Mouse (Mus musculus) cerebellum, adult 9-10 months (tissue): ENCODE results near the gene Dtx3l.
"Not testable (repeated sequence)": the region's sequence is repeated elsewhere in the genome, so short reads cannot be mapped to it uniquely, and the experiment has no call there.

Source experiments
- DNase-seq: peaks from one replicate; pipeline ENCODE4 v3.0.0; 2022

The Dtx3l gene

DNA sequence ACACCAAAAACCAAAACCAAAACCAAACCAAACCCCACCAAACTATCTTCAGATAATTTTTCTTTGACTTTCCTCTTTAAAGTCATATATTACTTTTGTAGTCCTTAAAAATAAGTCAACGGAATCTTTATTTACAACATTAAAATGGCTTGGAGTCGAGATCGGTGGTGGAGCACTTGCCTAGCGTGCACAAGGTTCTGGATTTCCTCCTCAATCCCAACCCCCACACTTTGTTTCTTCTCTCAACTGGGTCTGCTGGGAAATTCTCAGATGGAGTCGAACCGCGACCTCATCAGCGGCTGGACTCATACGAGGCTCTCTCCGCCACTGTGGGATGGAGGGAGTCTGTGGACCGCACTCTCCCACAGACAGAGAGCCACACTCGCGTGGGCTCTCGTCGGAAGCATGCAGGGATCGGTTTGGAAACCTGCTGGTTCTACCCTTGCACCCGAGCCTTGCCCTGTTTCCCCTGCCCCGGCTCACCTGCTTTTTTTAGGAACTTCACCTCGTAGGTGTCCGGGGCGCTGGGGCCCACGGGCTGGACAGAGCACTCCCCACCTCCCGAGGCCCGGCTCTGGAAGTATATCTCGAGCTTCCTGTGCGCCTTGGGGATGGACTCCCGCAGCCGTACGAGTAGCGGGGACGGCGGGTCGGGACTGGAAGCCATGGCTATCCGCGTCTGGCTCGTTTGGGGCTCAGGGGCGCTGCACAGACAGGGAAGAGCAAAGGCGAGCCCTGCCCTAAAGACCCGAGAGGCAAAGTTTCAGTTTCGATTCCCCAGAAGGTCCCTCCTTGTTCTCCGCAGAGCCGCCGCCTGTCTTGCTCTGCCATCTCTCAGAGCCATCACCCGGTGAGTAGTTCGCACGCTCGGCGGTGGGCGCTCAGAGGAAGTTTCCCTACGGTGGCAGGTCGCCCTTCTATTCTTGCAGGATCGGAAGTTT, at the start of gene Dtx3l, which contains the start of gene Parp9:
Gene Dtx3l, minus strand, starts transcription at position 941 of the 941 bp plus-strand sequence.
Gene Parp9, plus strand, starts transcription at position 260 of the 941 bp plus-strand sequence.
- peak; percentile 26 for DNase-seq

DNA sequence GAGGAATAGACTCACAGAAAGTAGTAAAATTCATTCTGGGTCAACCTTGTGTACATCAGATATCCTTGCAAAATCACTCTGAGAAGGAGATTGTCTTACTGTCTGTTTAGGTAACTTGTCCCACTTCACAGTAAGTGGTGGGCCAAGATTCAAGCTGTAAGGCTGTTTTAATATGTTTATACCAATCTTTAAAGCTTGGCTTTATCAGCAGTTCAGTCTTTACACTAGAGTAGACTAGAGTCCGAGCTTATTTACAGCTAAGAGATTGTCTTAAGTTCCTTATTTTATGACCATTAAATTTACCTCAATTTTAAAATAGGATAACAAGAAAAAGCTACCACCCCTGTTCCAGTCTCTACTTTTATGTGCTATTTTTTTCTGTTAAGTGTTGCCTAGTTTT, 49.0 kb upstream of the Dtx3l start:
- DNase-seq, result no peak

DNA sequence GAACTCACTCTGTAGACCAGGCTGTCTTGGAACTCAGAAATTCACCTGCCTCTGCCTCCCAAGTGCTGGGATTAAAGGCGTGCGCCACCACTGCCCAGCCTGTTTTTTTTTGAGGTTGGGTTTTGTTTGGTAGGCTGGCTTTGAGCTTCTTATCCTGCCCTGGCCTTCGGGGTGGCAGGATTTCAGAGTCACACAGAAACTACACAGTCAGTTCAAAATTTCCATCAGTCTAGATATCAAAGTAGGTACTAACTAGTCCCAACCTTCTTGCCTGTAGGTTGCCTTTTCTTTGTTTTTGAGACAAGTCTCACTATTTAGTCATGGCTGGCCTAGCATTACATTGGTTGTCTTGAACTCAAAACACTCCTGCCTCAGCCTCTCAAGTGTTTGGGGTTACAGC, 45.5 kb upstream of the Dtx3l start:
- no peak for DNase-seq

DNA sequence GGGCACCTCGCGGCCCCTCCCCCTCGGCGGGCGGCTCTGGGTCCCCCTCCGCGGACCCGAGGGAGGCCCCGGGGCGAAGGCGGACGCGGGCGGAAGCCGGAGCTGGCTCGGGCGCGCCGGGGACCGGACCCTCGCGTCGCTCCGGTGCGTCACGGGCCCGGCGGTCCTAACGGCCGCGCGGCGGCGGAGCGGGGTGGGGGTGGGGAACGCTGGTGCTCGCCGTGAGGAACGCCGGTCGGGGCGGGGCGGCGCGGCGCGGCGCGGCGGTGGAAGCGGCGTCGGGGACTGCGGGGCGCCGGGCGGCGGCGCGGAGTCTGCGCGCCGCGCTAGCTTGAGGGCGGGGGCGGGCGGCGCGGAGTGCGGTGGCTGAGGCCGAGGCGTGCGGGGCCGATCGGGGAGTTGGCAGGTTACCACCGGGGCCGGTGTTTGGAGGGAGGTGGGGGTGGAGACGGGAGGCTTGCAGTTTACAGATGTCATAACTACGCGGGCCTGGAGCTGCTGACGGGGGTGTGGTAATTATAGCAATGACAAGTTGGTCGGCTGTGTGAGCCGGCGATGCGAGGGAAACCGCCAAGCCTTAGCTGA, 44.7 kb upstream of the Dtx3l start:
- peak; percentile 75 for DNase-seq

DNA sequence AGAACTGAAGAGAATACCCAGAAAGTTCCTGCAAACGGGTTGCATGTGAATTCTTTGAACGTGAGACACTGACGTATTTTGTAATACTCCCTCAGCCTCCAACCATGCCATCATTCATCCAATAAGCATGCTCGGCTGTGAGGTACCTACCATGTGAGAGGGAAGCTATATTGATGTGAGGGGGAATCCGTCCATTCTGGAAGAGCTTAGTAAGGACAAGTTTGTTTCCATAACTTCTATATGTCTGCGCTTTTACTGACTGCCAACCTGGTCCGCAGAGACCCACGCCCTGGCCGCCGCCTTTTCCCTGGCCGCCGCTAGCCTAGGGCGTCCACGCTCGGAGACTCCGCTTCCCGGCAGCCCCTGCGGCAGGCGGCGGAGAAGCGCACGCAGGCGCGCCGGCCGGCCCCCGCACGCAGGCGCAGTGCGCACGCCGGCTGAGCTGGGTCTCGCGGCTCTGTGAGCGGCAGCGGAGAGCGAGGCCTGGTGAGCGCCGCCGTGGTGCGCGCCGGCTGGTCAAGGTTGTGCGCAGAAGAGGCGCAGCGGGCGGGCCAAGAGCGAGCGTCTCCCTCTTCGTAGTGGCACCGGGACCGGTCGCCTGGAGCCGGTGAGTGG, 44.1 kb upstream of the Dtx3l start:
- peak; percentile 90 for DNase-seq

GRCm38 (mm10) chr16:35982506-35982901, 43.6 kb upstream of the Dtx3l start:
- DNase-seq, result no peak

- DNase-seq, result peak; percentile 100
These were observed 42.4 kb upstream of the Dtx3l start for GRCm38 (mm10) chr16:35981363-35981821.

DNA sequence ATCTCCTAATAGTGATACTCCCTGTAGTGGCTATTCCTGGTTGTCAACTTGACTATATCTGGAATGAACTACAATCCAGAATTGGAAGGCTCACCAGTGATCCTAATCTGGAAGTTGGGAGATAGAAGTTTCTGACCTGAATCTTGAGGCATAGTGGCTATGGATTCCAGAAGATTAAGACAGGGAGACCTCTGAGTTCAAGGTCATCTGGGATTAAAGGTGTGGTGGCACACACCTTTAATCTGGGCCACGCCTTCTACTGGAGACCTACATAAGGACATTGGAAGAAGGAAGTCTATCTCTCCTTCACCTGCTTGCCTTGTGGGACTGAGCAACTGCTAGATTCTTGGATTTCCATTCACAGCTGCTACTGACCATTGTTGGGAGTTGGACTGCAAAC, 39.5 kb upstream of the Dtx3l start, which contains the start of gene Kpna1:
Gene Kpna1, plus strand, starts transcription at position 301 of the 400 bp plus-strand sequence.
- not testable (repeated sequence) for DNase-seq

DNA sequence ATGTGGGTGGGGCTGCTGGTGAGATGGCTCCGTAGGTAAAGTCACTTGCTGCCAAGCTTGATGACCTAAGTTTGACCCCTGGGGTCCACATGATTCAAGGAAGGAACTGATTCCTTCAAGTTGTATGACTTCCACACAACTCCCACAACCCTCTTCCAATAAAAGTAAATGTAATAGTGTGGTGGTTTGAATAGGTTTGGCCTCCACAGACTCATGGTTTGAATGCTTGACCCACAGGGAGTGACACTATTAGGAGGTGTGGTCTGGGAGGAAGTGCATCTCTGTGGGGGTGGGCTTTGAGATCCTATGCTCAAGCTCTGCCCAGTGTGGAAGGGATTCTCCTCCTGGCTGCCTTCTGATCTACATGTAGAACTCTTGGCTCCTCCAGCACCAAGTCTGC, 35.1 kb upstream of the Dtx3l start:
- DNase-seq, result no peak

GRCm38 (mm10) chr16:35968149-35968548, 29.2 kb upstream of the Dtx3l start:
- no peak for DNase-seq

DNA sequence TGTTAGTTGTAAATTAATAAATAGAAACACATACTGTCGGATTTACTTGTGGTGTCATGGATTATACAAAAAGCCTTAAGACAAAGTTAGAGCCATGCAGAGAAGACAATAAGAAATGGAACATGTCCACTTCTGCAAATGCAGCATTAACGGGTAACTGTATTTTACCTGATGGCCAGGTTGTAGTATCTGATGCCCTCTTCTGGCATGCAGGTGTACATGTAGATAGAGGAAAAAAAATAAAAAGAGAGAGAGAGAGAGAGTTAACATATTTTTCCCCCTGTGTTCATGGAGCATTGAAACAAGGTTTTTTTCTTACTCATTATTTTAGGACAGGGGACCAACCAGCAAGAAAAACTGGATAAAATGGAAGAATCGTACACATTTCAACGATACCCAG, 28.4 kb upstream of the Dtx3l start:
- no peak for DNase-seq

DNA sequence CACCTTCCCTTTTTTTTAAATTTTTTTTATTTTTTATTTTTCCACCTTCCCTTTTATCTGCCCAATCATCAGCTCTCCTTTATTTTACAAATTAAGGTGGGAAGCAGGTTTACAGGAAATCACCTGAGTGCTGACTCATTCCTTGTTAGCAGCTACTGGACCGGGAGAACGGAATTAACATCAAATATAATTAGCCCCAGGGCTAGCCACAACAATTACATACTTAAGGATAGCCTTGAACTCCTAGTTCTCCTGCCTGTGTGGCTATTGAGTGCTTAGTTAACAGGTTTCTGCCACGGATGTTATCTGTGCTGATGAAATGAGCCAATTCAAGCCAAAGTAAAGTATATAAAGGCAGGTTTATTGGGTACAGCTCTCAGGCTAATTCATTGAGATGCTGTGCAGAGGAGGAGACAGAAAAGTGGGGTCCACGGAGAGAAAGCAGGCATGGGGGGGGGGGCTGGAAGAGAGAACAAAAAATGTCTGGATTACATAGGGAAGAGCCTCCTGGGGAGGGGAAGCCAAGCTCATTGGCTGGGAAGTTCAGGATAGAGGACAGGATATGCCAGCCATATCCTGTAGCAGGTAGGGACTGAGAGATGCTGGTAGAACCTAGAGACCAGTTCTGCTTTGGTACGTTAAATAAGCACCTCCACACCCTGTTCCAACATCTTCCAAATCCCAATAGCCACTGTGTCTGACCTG, 27.6 kb upstream of the Dtx3l start:
- DNase-seq, result no peak

DNA sequence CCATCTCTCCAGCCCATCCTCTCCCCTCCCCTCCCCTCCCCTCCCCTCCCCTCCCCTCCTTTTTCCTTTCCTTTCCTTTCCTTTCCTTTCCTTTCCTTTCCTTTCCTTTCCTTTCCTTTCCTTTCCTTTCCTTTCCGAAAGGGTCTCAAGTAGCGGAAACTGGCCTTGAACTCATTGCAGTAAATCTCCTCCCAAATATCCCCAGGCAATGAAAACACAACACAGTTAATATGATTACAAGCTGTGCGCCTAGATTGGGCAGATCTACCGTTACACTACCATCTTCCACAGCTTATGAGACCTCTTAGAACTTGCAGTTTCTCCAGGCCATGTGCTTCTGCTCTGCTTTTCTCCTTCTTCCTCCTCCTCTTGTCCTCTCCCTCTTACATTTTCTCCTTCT, 27.0 kb upstream of the Dtx3l start:
- DNase-seq, result not testable (repeated sequence)

DNA sequence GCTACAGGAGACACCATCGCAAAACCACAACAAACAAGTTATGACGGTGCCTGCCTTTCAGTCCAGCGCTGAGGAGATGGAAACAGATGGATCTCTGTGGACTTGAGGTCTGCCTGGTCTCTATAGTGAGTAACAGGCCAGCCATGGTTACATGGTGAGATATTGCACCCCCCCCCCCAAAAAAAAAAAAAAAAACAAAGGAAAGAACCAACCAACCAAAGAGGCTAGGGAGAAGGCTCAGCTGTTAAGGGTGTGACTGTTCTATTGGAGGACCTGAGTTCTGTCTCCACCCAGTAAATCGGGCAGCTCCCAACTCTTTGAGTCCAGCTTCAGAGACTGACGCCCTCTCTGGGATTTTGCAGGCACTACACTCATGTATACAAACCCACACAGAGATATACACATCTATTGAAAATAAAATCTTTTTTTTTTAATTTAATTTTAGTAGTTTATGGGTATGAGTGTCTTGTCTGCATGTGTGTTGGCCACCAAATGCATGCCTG, 13.7 kb upstream of the Dtx3l start:
- no peak for DNase-seq

- no peak for DNase-seq
These were observed 12.3 kb upstream of the Dtx3l start for GRCm38 (mm10) chr16:35951216-35951615.

- DNase-seq, result no peak
These were observed 10.3 kb upstream of the Dtx3l start for GRCm38 (mm10) chr16:35949264-35949663.

DNA sequence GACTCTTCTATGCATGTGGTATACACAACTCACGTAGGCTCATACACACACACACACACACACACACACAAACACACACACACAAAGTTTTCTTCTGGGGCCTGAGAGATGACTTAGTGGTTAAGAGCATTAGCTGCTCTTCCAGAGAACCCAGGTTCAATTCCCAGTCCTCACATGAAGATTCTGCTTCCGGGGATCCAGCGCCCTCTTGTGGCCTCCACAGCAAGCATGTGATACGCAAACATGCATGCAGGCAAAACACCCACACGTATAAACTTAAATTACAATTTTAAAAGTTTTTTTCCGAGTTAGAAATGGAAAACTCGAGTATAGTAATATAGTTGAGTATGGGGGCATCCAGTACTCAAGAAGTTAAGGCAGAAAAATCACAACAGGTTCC, 2.4 kb upstream of the Dtx3l start:
- no peak for DNase-seq

- DNase-seq, result peak; percentile 73
These were observed 739 bp upstream of the Dtx3l start for GRCm38 (mm10) chr16:35939690-35940089.

- DNase-seq, result peak; percentile 5
These were observed 310 bp upstream of the Dtx3l start for GRCm38 (mm10) chr16:35939261-35939660.

GRCm38 (mm10) chr16:35933181-35933580, 5.8 kb downstream of the Dtx3l start:
- DNase-seq, result no peak

DNA sequence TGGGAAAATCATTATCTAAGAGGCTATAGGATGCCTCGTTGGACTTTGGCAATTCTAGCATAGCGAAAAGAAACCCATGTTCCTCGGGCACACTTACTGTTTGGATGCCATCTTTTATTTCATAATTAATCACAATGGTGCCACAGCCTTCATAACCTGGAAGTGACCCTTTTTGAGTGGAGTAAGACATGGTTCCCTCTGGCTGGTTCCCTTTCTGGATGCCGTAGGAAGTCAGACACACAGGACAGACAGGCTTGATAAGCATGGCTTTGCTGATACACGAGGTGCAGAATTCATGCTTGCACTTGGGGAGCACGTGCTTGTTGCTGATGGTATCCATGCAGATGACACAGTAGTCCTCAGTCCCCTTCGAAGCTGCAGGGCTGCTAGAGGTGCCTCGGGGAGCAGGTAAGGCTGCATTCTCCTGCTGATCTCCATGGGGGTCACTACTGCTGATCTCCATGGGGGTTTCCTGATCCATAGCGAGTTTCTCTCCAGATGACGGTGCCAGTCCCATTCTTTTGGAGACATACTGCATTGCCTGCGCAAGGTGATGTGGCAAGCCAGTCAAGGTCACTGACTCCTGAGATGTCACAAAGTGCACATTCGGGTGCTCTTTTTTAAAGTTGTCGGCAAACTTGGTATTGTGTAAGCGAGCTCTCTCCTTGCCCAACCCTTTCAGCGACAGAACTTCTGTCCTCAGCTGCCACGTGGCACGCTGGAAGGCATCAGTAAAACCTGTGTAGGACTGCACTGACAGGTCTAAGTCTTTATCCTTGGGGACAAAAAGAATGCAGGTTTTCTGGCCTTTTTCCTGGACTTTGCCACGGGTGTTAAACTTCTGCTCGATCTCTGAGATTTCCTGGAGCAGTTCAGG, 6.5 kb downstream of the Dtx3l start:
- DNase-seq, result no peak

DNA sequence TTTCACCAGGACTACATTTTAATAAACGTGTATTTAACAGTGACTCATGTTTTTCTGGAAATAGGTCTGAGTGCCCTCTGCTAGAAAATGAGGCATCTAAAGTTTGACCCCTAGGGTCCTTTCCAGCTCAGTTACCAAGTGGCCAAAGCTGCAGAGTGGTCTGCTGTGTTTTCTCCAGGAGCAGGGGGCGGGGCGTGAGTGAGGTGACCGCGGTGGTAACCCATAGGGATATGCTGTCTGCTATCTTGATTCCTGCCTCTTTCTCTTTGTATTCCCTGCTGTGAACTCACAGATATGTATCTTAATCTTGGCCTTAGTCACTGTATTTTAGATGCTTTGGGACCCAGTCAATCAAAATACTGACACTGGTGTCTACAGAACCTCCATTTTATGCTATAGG, 14.6 kb downstream of the Dtx3l start:
- DNase-seq, result no peak
